Mouse (Mus musculus) testis, adult 2 months (tissue): ENCODE measurements around the gene Mmp15.

Experiments used
- CTCF ChIP-seq: fragments of 200-500 bp; IDR thresholded peaks from 2 replicates; pipeline ENCODE4 v1.5.1; 2012; ENCODE audit warnings: low read depth, mild to moderate bottlenecking, inconsistent platforms, low read length, moderate library complexity; ENCODE audit not compliant: control insufficient read depth, insufficient read depth, insufficient replicate concordance
- POLR2A ChIP-seq: fragments of 200-500 bp; IDR thresholded peaks from 2 replicates; pipeline ENCODE4 v1.6.1; 2012; ENCODE audit warnings: low read depth, mild to moderate bottlenecking, inconsistent platforms, low read length, moderate library complexity; ENCODE audit not compliant: control insufficient read depth

DNA sequence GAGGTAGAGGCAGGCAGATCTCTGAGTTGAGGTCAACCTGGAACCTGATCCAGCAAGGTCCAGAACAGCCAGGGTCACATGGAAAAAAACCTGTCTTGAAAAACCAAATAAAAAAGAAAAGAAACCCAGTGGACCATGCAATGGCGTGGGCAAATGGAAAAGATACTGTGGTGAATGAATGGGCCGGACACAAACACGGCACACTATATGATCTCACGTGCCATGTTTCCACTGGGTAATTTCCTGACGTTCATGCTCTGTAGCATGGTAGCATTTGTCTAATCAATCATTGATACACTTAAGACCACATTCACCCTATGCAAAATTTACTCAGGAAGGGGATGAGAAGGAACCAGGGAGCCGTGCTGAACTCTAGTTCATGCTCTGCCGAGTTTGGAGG, 39.0 kb downstream of the Mmp15 start:
- TF ChIP-seq CTCF (no peak), POLR2A (no peak)
